Mouse (Mus musculus): ENCODE measurements around the gene Gm49373.
"Not testable (repeated sequence)": the region's sequence is repeated elsewhere in the genome, so short reads cannot be mapped to it uniquely, and the experiment has no call there.

DNA sequence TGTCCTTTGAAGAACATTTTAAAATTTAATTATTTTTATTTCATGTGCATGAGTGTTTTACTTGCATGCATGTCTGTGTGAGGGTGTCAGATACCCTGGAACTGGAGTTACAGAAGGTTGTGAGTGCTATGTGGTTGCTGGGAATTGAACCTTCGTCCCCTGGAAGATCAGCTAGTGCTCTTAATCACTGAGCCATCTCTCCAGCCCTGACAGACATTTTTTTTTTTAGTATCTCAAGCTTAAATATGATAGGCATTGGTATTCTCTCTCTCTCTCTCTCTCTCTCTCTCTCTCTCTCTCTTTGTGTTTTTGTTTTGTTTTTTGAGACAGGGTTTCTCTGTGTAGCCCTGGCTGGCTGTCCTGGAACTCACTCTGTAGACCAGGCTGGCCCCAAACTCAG lies 28.1 kb downstream of the Gm49373 start:
- not testable (repeated sequence) for TF ChIP-seq POLR2A (IDR thresholded peaks at IDR 0.05; ENCODE audit: borderline replicate concordance, extremely low read depth, low read depth, low read length); CTCF (IDR thresholded peaks at IDR 0.05; ENCODE audit: insufficient read depth, low read length)

All from lung, adult 2 months (tissue).